15 mouse cellular contexts compared by ENCODE assay signal in genomic region chr16:86015336-86015735, GRCm38 (mm10).
A peak's percentile ranks its signal among the peaks of the same experiment; 100 is the strongest.
DNase-seq lines count a peak whose midpoint lies in the region; ATAC-seq lines count a peak whose summit lies in the region.
"Had no signal": no experiment of that assay in that cellular context is flagged by ENCODE, and none has a peak within 500 bp of the region (broad histone marks: within the 10 kb centered on the region; RNA-seq: fewer than 3 reads in every experiment).

No protein-coding gene starts in this region.

- H3K4me3 ChIP-seq in kidney, embryonic 14.5 days (ENCODE audit: low read length), result no peak overlapping the region
- no peak overlapping the region for H3K4me3 ChIP-seq in intestine, embryonic 15.5 days (replicated peaks)
- H3K4me3 ChIP-seq: heart, embryonic 13.5 days; kidney, embryonic 15.5 days; limb, embryonic 12.5 days had no signal

- H3K27ac ChIP-seq in kidney, embryonic 14.5 days (ENCODE audit: low read depth, low read length), result no peak overlapping the region
- no peak overlapping the region for H3K27ac ChIP-seq in intestine, embryonic 15.5 days
- H3K27ac ChIP-seq: heart, embryonic 13.5 days; hindbrain, postnatal 0 days; kidney, embryonic 15.5 days; limb, embryonic 12.5 days had no signal

- H3K4me1 ChIP-seq in kidney, embryonic 14.5 days (ENCODE audit: control insufficient read depth, insufficient read depth, low read length), result no peaks in the 10 kb centered on the region
- H3K4me1 ChIP-seq in intestine, embryonic 15.5 days (replicated peaks), result no peaks in the 10 kb centered on the region
- H3K4me1 ChIP-seq: heart, embryonic 13.5 days; kidney, embryonic 15.5 days; limb, embryonic 12.5 days had no signal

- peak; percentile 82 for DNase-seq in gastrocnemius, adult 18-20 months (ENCODE audit: low spot score)
- DNase-seq in gastrocnemius, postnatal 4 days (ENCODE audit: low spot score in 2 of 2), result no peak
- peak; percentile 44 for DNase-seq in adipocyte (ENCODE audit: low spot score)
- peak; percentile 38 to 68 for DNase-seq in gastrocnemius, adult 8-10 months (ENCODE audit: low spot score in 2 of 2)
- peak; percentile 4 to 80 for DNase-seq in left cerebral cortex, postnatal 25 days (ENCODE audit: low spot score in 2 of 2)
- no peak for DNase-seq in kidney, postnatal 36 days
- DNase-seq: lung, adult 18-20 months; thymus, postnatal 36 days had no signal

- H3K9ac ChIP-seq in kidney, embryonic 14.5 days (ENCODE audit: low read depth, low read length), result no peak overlapping the region
- H3K9ac ChIP-seq in intestine, embryonic 15.5 days, result no peak overlapping the region
- H3K9ac ChIP-seq: heart, embryonic 13.5 days; kidney, embryonic 15.5 days; limb, embryonic 12.5 days had no signal

- no peaks in the 10 kb centered on the region for H3K36me3 ChIP-seq in kidney, embryonic 14.5 days (ENCODE audit: control insufficient read depth, insufficient read depth, low read length)
- no peaks in the 10 kb centered on the region for H3K36me3 ChIP-seq in intestine, embryonic 15.5 days
- H3K36me3 ChIP-seq: heart, embryonic 13.5 days; kidney, embryonic 15.5 days; limb, embryonic 12.5 days had no signal

- 77% methylated on average over 1 of the region's 1 CpGs for WGBS in kidney, embryonic 14.5 days
- 91% methylated on average over 1 of the region's 1 CpGs for WGBS in intestine, embryonic 15.5 days

- H3K4me2 ChIP-seq in kidney, embryonic 14.5 days (replicated peaks; ENCODE audit: low read depth, low read length), result no peak overlapping the region
- no peak overlapping the region for H3K4me2 ChIP-seq in intestine, embryonic 15.5 days (replicated peaks)
- H3K4me2 ChIP-seq: heart, embryonic 13.5 days; kidney, embryonic 15.5 days; limb, embryonic 12.5 days had no signal

- intact Hi-C loops in left cerebral cortex, postnatal 25 days (cut with DNase I), result no loop called here

- no peaks in the 10 kb centered on the region for H3K9me3 ChIP-seq in kidney, embryonic 14.5 days (ENCODE audit: control insufficient read depth, low read length)
- H3K9me3 ChIP-seq in intestine, embryonic 15.5 days, result no peaks in the 10 kb centered on the region
- H3K9me3 ChIP-seq: heart, embryonic 13.5 days; kidney, embryonic 15.5 days; limb, embryonic 12.5 days had no signal

- no peaks in the 10 kb centered on the region for H3K27me3 ChIP-seq in kidney, embryonic 14.5 days (ENCODE audit: control insufficient read depth, insufficient read depth, low read length)
- no peaks in the 10 kb centered on the region for H3K27me3 ChIP-seq in intestine, embryonic 15.5 days (replicated peaks)
- H3K27me3 ChIP-seq: heart, embryonic 13.5 days; kidney, embryonic 15.5 days; limb, embryonic 12.5 days had no signal

- ATAC-seq in kidney, embryonic 14.5 days (ENCODE audit: low FRiP score, low TSS enrichment), result no peak
- no peak for ATAC-seq in intestine, embryonic 15.5 days
- ATAC-seq: CD4-positive, CD25-positive, alpha-beta regulatory T cell, adult 4 months; hindbrain, postnatal 0 days had no signal

Comparison
In these comparisons a context has a peak if more than half of its experiments do, and no peak if none do; other contexts are left out.
1. DNase-seq: peak in gastrocnemius, adult 18-20 months (single experiment), adipocyte (single experiment), gastrocnemius, adult 8-10 months (2 of 2) and left cerebral cortex, postnatal 25 days (2 of 2); none in gastrocnemius, postnatal 4 days (0 of 2) and kidney, postnatal 36 days (0 of 2).